Mouse (Mus musculus): ENCODE results near the gene Gm13762. TPM values are rescaled to one million over a fixed set of nuclear protein-coding genes. Genes with fewer than 3 reads are reported as not detected.
"Not testable (repeated sequence)": the region's sequence is repeated elsewhere in the genome, so short reads cannot be mapped to it uniquely, and the experiment has no call there.

Gm13762 gene
- total RNA-seq (2021) (not detected), polyA plus RNA-seq (2012; rRNA removed) (not detected in 2 replicates)
- long read RNA-seq = 0 reads

- H3K27ac ChIP-seq = no peak within 1 kb of the TSS
- intact Hi-C loops (cut with DNase I) = no loop called here
- 75% methylated on average over 1 of the region's 1 CpGs for WGBS
- TF ChIP-seq CTCF (IDR thresholded peaks at IDR 0.05) (no peak), POLR2A (IDR thresholded peaks at IDR 0.05; ENCODE audit: insufficient read depth, low read depth, low read length) (no peak), EP300 (IDR thresholded peaks at IDR 0.05; ENCODE audit: insufficient read depth, low read depth, low read length) (no peak)
- no peaks in the 10 kb centered on the region for H3K79me2 ChIP-seq (replicated peaks; ENCODE audit: control insufficient read depth, insufficient read depth, low read length)
- no peak for DNase-seq
- H3K27me3 ChIP-seq (ENCODE audit: control insufficient read depth, insufficient read depth, low read length) = no peaks in the 10 kb centered on the region
- H3K4me1 ChIP-seq (ENCODE audit: control insufficient read depth, insufficient read depth, low read length) = no peaks in the 10 kb centered on the region
- no peaks in the 10 kb centered on the region for H3K36me3 ChIP-seq (ENCODE audit: control insufficient read depth, insufficient read depth, low read length)
- no peak within 1 kb of the TSS for H3K9ac ChIP-seq (ENCODE audit: low read depth, low read length)
- H3K4me3 ChIP-seq = no peak within 1 kb of the TSS
Observed at GRCm38 (mm10) chr2:88980181-88980580, at the start of gene Gm13762. TSS of gene Gm13762 (minus strand) at chr2:88980281.

DNA sequence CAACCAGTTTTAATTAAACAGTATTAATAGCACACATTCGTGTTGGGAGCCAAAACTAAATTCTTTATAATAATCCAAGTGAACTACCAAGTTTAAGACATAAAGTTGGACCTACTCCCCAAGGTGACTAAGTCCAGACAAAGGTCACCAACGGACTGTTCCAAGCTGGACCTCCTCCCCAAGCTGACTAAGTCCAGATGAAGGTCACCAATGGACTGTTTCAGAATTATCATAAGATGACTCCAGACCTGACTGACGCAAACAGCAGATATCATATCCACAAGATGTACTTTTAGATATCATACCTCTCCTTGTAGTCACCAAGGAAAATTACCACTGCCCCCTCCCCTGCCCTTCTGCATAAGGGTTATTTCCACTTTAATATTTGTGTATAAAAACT lies 41.4 kb upstream of the Gm13762 start:
- 59% methylated on average over 3 of the region's 3 CpGs for WGBS
- intact Hi-C loops (cut with DNase I); DNase-seq: not testable (repeated sequence)

GRCm38 (mm10) chr2:89018240-89018639 lies 38.2 kb upstream of the Gm13762 start, which contains the start of gene Olfr1216:
TSS of gene Olfr1216 (minus strand) at chr2:89018340.
- Histone ChIP-seq H3K79me2 (replicated peaks; ENCODE audit: control insufficient read depth, insufficient read depth, low read length) (no peaks in the 10 kb centered on the region), H3K27me3 (ENCODE audit: control insufficient read depth, insufficient read depth, low read length) (no peaks in the 10 kb centered on the region), H3K9ac (ENCODE audit: low read depth, low read length) (no peak within 1 kb of the TSS), H3K4me1 (ENCODE audit: control insufficient read depth, insufficient read depth, low read length) (no peaks in the 10 kb centered on the region), H3K36me3 (ENCODE audit: control insufficient read depth, insufficient read depth, low read length) (no peaks in the 10 kb centered on the region), H3K27ac (no peak within 1 kb of the TSS), H3K4me3 (no peak within 1 kb of the TSS)
- DNase-seq = no peak
- TF ChIP-seq EP300 (IDR thresholded peaks at IDR 0.05; ENCODE audit: insufficient read depth, low read depth, low read length) (no peak), CTCF (IDR thresholded peaks at IDR 0.05) (no peak), POLR2A (IDR thresholded peaks at IDR 0.05; ENCODE audit: insufficient read depth, low read depth, low read length) (no peak)
- intact Hi-C loops (cut with DNase I) = no loop called here
- 48% methylated on average over 1 of the region's 1 CpGs for WGBS

More for the DNA sequence above, 41.4 kb upstream of the Gm13762 start:
- not testable (repeated sequence) for H3K27me3 ChIP-seq (ENCODE audit: control insufficient read depth, insufficient read depth, low read length); H3K4me1 ChIP-seq (ENCODE audit: control insufficient read depth, insufficient read depth, low read length); H3K36me3 ChIP-seq (ENCODE audit: control insufficient read depth, insufficient read depth, low read length); H3K27ac ChIP-seq; H3K9ac ChIP-seq (ENCODE audit: low read depth, low read length); H3K4me3 ChIP-seq; H3K79me2 ChIP-seq (replicated peaks; ENCODE audit: control insufficient read depth, insufficient read depth, low read length)

DNA sequence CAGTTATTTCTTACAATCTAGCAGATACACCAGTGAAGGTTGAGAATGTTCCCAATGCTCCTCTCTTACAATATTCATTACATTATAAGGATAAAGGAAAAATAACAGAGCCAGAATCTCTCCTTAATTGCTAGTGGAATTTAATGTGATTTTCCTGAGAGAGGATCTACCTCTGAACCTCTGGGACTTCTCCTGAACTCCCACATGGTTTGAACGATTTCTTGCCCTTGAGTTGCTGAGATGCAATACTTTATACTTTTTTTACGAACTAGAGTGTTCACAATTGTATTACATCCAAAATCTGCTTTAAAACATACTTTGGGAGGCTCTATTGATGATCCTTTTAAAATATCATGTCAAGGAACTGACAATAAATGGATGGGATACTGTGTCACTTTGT lies 26.8 kb upstream of the Gm13762 start, which contains the start of gene Olfr1215:
TSS of gene Olfr1215 (minus strand) at position 101 of the 400 bp plus-strand sequence.
- no peak within 1 kb of the TSS for H3K27ac ChIP-seq
- H3K79me2 ChIP-seq (replicated peaks; ENCODE audit: control insufficient read depth, insufficient read depth, low read length) = no peaks in the 10 kb centered on the region
- no peak within 1 kb of the TSS for H3K9ac ChIP-seq (ENCODE audit: low read depth, low read length)
- WGBS = 53% methylated on average over 2 of the region's 2 CpGs
- intact Hi-C loops (cut with DNase I) = no loop called here
- H3K36me3 ChIP-seq (ENCODE audit: control insufficient read depth, insufficient read depth, low read length) = no peaks in the 10 kb centered on the region
- TF ChIP-seq POLR2A (IDR thresholded peaks at IDR 0.05; ENCODE audit: insufficient read depth, low read depth, low read length) = no peak
- no peak for TF ChIP-seq CTCF (IDR thresholded peaks at IDR 0.05)
- no peak for TF ChIP-seq EP300 (IDR thresholded peaks at IDR 0.05; ENCODE audit: insufficient read depth, low read depth, low read length)
- no peaks in the 10 kb centered on the region for H3K4me1 ChIP-seq (ENCODE audit: control insufficient read depth, insufficient read depth, low read length)
- no peak for DNase-seq
- H3K27me3 ChIP-seq (ENCODE audit: control insufficient read depth, insufficient read depth, low read length) = no peaks in the 10 kb centered on the region
- no peak within 1 kb of the TSS for H3K4me3 ChIP-seq

- Histone ChIP-seq H3K4me1 (ENCODE audit: control insufficient read depth, insufficient read depth, low read length) (no peaks in the 10 kb centered on the region), H3K4me3 (no peak within 1 kb of the TSS), H3K27ac (no peak within 1 kb of the TSS), H3K9ac (ENCODE audit: low read depth, low read length) (no peak within 1 kb of the TSS), H3K36me3 (ENCODE audit: control insufficient read depth, insufficient read depth, low read length) (no peaks in the 10 kb centered on the region), H3K27me3 (ENCODE audit: control insufficient read depth, insufficient read depth, low read length) (no peaks in the 10 kb centered on the region), H3K79me2 (replicated peaks; ENCODE audit: control insufficient read depth, insufficient read depth, low read length) (no peaks in the 10 kb centered on the region)
- TF ChIP-seq POLR2A (IDR thresholded peaks at IDR 0.05; ENCODE audit: insufficient read depth, low read depth, low read length) = no peak
- no peak for TF ChIP-seq CTCF (IDR thresholded peaks at IDR 0.05)
- TF ChIP-seq EP300 (IDR thresholded peaks at IDR 0.05; ENCODE audit: insufficient read depth, low read depth, low read length) = no peak
- WGBS = 67% methylated on average over 1 of the region's 1 CpGs
- DNase-seq = no peak
- intact Hi-C loops (cut with DNase I) = no loop called here
Observed at GRCm38 (mm10) chr2:88992553-88992952, 12.5 kb upstream of the Gm13762 start, which contains the start of gene Olfr1214. TSS of gene Olfr1214 (minus strand) at chr2:88992653.

GRCm38 (mm10) chr2:88953669-88954068 lies 26.4 kb downstream of the Gm13762 start, which contains the start of gene Olfr1212:
TSS of gene Olfr1212 (plus strand) at chr2:88953969.
- Histone ChIP-seq H3K27ac (no peak within 1 kb of the TSS), H3K36me3 (ENCODE audit: control insufficient read depth, insufficient read depth, low read length) (no peaks in the 10 kb centered on the region), H3K27me3 (ENCODE audit: control insufficient read depth, insufficient read depth, low read length) (no peaks in the 10 kb centered on the region), H3K4me3 (no peak within 1 kb of the TSS), H3K4me1 (ENCODE audit: control insufficient read depth, insufficient read depth, low read length) (no peaks in the 10 kb centered on the region), H3K9ac (ENCODE audit: low read depth, low read length) (no peak within 1 kb of the TSS), H3K79me2 (replicated peaks; ENCODE audit: control insufficient read depth, insufficient read depth, low read length) (no peaks in the 10 kb centered on the region)
- intact Hi-C loops (cut with DNase I) = no loop called here
- no peak for TF ChIP-seq POLR2A (IDR thresholded peaks at IDR 0.05; ENCODE audit: insufficient read depth, low read depth, low read length)
- no peak for TF ChIP-seq CTCF (IDR thresholded peaks at IDR 0.05)
- no peak for TF ChIP-seq EP300 (IDR thresholded peaks at IDR 0.05; ENCODE audit: insufficient read depth, low read depth, low read length)
- DNase-seq = no peak
